Mouse (Mus musculus) kidney, embryonic 14.5 days (tissue): ENCODE measurements at regions not wholly inside any gene's neighbourhood (a gene's known extent, or its start where the extent isn't known, plus 50 kb on each side); places are given as distances from the start of the nearest gene placed in this dataset.
"Not testable (repeated sequence)": the region's sequence is repeated elsewhere in the genome, so short reads cannot be mapped to it uniquely, and the experiment has no call there.

ENCODE experiments used
- ATAC-seq: fragments of 200-750 bp; cut with Nextera tagmentation; 2 replicates; pipeline ENCODE4 v1.8.0; 2017; ENCODE audit warnings: moderate number of reproducible peaks, mild to moderate bottlenecking, moderate TSS enrichment, moderate library complexity; ENCODE audit not compliant: low FRiP score, low TSS enrichment
- H3K27ac ChIP-seq: fragments of 300-500 bp; sonication (generic); 2 replicates; pipeline ENCODE4 v1.5.1; 2014; ENCODE audit warnings: low read depth, mild to moderate bottlenecking, low read length, moderate library complexity, mixed read lengths
- H3K27me3 ChIP-seq: fragments of 300-500 bp; sonication (generic); 2 replicates; pipeline ENCODE4 v1.6.1; 2014; ENCODE audit warnings: mild to moderate bottlenecking, low read length; ENCODE audit not compliant: control insufficient read depth, insufficient read depth
- H3K36me3 ChIP-seq: fragments of 300-500 bp; sonication (generic); 2 replicates; pipeline ENCODE4 v1.6.1; 2014; ENCODE audit warnings: low read length, mixed read lengths; ENCODE audit not compliant: control insufficient read depth, insufficient read depth
- H3K4me1 ChIP-seq: fragments of 300-500 bp; sonication (generic); 2 replicates; pipeline ENCODE4 v1.6.1; 2014; ENCODE audit warnings: low read length, mixed read lengths; ENCODE audit not compliant: control insufficient read depth, insufficient read depth
- H3K4me2 ChIP-seq: fragments of 300-500 bp; sonication (generic); replicated peaks from 2 replicates; pipeline ENCODE4 v1.6.1; 2014; ENCODE audit warnings: low read depth, mild to moderate bottlenecking, low read length
- H3K4me3 ChIP-seq: fragments of 300-500 bp; sonication (generic); 2 replicates; pipeline ENCODE4 v1.5.1; 2014; ENCODE audit warnings: mild to moderate bottlenecking, low read length
- H3K9ac ChIP-seq: fragments of 300-500 bp; sonication (generic); 2 replicates; pipeline ENCODE4 v1.6.1; 2014; ENCODE audit warnings: low read depth, mild to moderate bottlenecking, low read length, moderate library complexity
- H3K9me3 ChIP-seq: fragments of 300-500 bp; sonication (generic); 2 replicates; pipeline ENCODE4 v1.6.1; 2016; ENCODE audit warnings: low read length; ENCODE audit not compliant: control insufficient read depth
- WGBS: fragments of 180-500 bp; shearing (Covaris S2); extraction: QIAGEN DNeasy Blood & Tissue Kit; methylation state at CpG from one replicate; pipeline ENCODE4 v1.1.7; 2014; 5-methylcytosine and 5-hydroxymethylcytosine counted together

DNA sequence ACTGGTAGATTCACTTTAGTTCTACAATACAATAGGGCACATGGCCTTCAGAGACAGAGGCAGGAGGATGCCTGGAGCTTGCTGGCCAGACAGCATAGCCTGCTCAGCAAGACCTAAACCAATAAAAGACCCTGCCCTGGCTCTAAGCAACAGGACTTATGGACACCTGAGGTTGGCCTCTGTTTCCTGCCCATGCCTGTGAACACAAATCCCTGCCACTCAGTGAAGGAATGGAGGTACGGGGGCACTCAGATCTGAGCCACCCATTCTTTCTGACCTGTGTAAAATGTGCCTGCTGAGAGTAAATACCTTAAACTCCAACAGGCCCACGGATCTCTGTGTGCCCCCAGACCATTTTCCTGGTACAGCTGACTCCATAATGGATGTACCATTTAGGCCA is 177.1 kb downstream of the Diras2 start:
- Histone ChIP-seq H3K4me3 (no peak overlapping the region), H3K9me3 (peaks cover 3% of the 10 kb centered on the region; the same call in 1 of the 2 replicates), H3K4me1 (no peaks in the 10 kb centered on the region), H3K27ac (no peak overlapping the region), H3K4me2 (no peak overlapping the region), H3K36me3 (no peaks in the 10 kb centered on the region), H3K27me3 (no peaks in the 10 kb centered on the region), H3K9ac (no peak overlapping the region)
- ATAC-seq = no peak
- WGBS = 81% methylated on average over 2 of the region's 2 CpGs

DNA sequence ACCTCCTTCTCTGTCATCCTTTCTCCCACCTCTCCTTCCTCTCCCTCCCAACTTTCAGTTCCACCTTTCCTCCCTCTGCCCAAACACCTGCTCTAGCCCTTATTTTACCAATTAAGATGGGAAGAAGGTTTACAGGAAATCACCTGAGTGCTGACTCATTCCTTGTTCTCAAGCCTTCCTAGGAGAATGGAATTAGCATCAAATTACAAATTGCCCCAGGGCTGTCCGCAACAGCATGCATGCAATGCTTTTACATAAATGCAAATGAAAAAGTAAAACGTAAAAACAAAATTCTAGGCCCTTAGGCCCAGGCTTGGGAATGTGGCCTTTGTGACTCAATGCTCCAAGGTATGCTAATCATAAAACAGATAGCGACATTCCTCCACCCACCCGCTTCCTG is 175.2 kb downstream of the Diras2 start:
- not testable (repeated sequence) for H3K27me3 ChIP-seq, H3K27ac ChIP-seq, ATAC-seq, H3K4me2 ChIP-seq, H3K9me3 ChIP-seq, H3K4me3 ChIP-seq, H3K4me1 ChIP-seq, H3K9ac ChIP-seq, H3K36me3 ChIP-seq
- WGBS = 75% methylated on average over 2 of the region's 4 CpGs

DNA sequence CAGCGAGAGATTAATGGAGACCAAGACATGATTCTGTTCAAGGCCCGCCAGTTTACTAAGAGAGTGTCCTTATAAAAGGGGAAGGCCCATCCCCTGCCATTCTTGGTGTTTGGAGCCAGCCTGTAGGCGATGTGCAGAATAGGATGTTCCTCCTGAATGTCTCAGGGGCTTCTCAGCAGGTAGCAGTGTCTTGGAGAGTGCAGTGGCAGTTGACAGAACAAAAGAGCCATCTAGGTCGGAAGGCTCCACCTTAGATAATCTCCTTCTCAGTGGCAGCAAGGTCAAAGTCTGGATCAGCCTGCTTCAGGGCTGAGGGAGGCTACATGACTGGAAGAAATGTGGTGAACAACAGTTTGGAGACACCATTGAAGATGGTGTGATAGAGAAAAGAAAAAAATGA is 171.7 kb downstream of the Diras2 start:
- H3K27ac ChIP-seq, H3K4me3 ChIP-seq, H3K4me2 ChIP-seq, H3K36me3 ChIP-seq, H3K9ac ChIP-seq, H3K27me3 ChIP-seq, H3K4me1 ChIP-seq, H3K9me3 ChIP-seq, ATAC-seq: not testable (repeated sequence)
- 84% methylated on average over 4 of the region's 4 CpGs for WGBS

DNA sequence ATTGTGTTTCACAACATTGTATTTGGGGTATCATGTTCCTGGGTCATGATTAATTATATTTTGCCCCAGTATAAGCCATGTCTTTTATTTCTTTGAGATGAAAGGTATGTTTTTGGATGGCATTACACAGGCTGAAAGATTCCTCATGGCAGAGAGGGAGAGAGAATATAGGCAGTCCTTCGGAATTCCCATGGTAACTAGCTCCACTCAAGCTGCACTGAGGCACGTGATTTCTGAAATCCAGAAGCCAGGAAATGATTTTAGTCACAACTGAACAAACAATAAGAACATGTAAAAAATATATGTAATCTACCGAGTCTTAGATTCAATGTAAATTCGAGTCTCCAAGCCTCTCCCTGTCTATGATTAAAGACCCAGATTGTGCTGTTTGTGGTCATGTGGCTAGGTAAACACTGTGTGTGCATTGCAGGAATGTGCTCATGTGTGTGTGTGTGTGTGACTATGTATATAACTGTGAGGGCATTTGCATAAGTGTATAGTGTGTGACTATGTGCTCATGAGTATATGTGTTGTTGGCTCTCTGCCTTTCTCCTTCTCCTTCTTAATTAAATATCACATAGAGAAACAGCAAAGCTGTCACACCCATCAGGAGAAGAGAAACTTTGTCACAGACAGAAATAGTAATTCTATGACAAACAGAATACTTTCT is 169.8 kb downstream of the Diras2 start:
- peaks cover 3% of the 10 kb centered on the region; the same call in 1 of the 2 replicates for H3K9me3 ChIP-seq
- no peaks in the 10 kb centered on the region for H3K4me1 ChIP-seq
- no peaks in the 10 kb centered on the region for H3K36me3 ChIP-seq
- H3K27me3 ChIP-seq = no peaks in the 10 kb centered on the region
- ATAC-seq = no peak
- 75% methylated on average over 4 of the region's 4 CpGs for WGBS
- H3K9ac ChIP-seq = no peak overlapping the region
- no peak overlapping the region for H3K27ac ChIP-seq
- no peak overlapping the region for H3K4me2 ChIP-seq
- no peak overlapping the region for H3K4me3 ChIP-seq

DNA sequence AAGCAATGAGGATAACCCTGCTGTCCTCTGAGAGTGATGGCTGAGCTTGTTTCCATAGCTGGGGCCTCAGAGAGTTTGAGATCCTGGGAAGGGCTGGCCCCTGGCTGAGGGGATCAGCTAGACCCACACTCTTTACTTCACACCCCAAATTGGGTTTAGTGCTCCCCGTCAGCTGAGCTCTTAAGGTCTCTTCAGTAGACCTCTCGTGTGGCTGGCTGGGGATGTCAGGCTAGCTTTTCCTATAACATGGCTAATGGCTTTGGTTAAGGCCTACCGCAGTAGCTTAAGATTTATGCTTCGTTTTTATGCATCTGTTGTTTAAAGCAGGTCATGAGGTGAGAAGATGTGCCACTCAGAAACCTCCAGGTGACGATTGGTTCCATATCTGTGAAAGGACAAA is 168.8 kb downstream of the Diras2 start:
- Histone ChIP-seq H3K4me2 (no peak overlapping the region), H3K4me3 (no peak overlapping the region), H3K27me3 (no peaks in the 10 kb centered on the region), H3K4me1 (no peaks in the 10 kb centered on the region), H3K9ac (no peak overlapping the region), H3K27ac (no peak overlapping the region), H3K9me3 (no peaks in the 10 kb centered on the region), H3K36me3 (no peaks in the 10 kb centered on the region)
- no peak for ATAC-seq
- WGBS = 75% methylated on average over 5 of the region's 5 CpGs

DNA sequence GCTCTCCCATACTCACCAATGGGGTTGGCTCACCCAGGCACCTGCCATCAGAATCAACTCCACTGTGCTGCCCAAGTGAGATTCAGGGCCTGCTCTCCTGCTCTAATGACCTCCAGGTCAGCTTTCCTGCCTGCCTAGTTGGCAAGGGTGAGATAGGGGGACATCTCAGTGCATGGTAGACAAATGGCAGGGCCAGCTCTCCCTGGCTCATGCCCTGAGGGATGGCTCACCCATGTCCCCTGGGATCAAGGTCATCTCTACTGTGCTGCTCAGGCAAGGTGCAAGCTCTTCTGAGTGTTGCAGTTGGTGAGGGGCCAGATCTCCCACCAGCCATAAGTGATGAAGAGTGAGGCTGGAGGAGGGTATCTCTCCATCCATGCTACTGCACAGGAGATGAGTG is 161.2 kb downstream of the Diras2 start:
- H3K9me3 ChIP-seq = no peaks in the 10 kb centered on the region
- ATAC-seq = no peak
- no peak overlapping the region for H3K4me2 ChIP-seq
- H3K4me1 ChIP-seq = no peaks in the 10 kb centered on the region
- no peak overlapping the region for H3K9ac ChIP-seq
- no peak overlapping the region for H3K27ac ChIP-seq
- H3K27me3 ChIP-seq = no peaks in the 10 kb centered on the region
- H3K36me3 ChIP-seq = no peaks in the 10 kb centered on the region
- no peak overlapping the region for H3K4me3 ChIP-seq

DNA sequence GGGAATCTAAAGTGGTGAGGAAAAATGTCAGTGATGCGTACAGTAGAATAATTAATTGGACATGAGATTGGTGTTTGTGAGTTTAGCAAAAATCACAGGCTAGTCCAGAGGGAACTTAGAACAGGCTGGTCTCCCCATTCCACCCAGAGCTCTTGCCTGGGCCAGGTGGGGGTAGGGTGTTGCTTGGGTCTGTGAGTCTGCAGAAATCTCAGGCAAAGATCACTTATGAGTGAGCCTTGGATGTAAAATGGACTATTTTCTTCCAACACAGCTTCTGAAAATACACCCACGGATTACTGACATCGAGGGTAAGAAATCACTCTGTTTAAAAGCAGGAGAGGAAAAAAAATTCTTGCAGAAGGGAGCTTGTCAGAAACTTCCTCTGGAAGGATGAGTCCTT is 159.1 kb downstream of the Diras2 start:
- H3K9me3 ChIP-seq = no peaks in the 10 kb centered on the region
- no peak overlapping the region for H3K4me3 ChIP-seq
- no peaks in the 10 kb centered on the region for H3K27me3 ChIP-seq
- 57% methylated on average over 3 of the region's 3 CpGs for WGBS
- no peaks in the 10 kb centered on the region for H3K4me1 ChIP-seq
- H3K36me3 ChIP-seq = no peaks in the 10 kb centered on the region
- H3K9ac ChIP-seq = no peak overlapping the region
- no peak overlapping the region for H3K4me2 ChIP-seq
- ATAC-seq = no peak
- H3K27ac ChIP-seq = no peak overlapping the region

DNA sequence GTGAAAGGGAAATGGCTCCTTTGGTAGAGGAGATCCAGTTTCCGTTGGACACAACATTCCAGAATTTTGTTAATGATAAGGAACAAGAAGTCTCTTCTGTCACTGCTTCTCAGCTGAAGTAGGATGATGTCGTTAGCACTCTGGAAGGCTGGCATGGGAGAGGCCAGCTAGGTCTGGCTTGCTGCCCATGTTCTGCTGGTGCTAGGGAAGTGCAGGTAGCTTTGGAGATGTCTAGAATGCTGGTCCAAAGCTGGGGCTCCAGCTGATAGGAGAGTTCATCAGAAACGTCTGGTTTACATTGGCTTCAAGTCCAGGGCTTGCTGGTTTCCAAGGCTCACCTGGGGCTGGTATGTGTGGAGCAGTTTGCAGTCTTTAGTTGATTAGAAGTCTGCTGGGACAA is 156.3 kb downstream of the Diras2 start:
- no peaks in the 10 kb centered on the region for H3K4me1 ChIP-seq
- no peak overlapping the region for H3K4me2 ChIP-seq
- 87% methylated on average over 3 of the region's 3 CpGs for WGBS
- H3K27me3 ChIP-seq = no peaks in the 10 kb centered on the region
- H3K27ac ChIP-seq = no peak overlapping the region
- H3K9ac ChIP-seq = no peak overlapping the region
- H3K9me3 ChIP-seq = peaks cover 6% of the 10 kb centered on the region
- no peak for ATAC-seq
- no peaks in the 10 kb centered on the region for H3K36me3 ChIP-seq
- no peak overlapping the region for H3K4me3 ChIP-seq

DNA sequence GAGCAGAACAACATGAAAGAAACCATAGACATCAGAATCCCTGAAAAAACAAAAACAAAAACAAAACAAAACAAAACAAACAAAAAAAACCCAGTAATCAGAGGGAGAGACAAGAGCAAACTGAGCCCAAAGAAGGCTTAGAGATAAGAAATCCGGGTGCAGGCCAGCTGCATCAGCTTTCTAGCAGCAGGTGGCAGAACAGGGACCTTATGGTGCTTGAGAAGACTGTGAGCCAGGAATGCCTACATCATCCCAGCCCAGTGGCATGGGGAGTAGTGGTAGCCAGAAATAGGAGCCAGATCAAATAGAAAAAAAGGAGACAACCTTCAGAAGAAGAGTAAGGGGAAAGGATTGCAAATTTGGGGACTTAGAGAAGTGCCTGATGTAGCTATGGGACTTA is 152.8 kb downstream of the Diras2 start:
- no peak overlapping the region for H3K27ac ChIP-seq
- no peak overlapping the region for H3K4me2 ChIP-seq
- 82% methylated on average over 1 of the region's 1 CpGs for WGBS
- no peak overlapping the region for H3K4me3 ChIP-seq
- no peaks in the 10 kb centered on the region for H3K4me1 ChIP-seq
- no peaks in the 10 kb centered on the region for H3K36me3 ChIP-seq
- no peak for ATAC-seq
- H3K27me3 ChIP-seq = no peaks in the 10 kb centered on the region
- H3K9me3 ChIP-seq = peaks cover 9% of the 10 kb centered on the region
- no peak overlapping the region for H3K9ac ChIP-seq
